Mouse (Mus musculus): ENCODE results near the gene Rfx1. TPM values are rescaled to one million over a fixed set of nuclear protein-coding genes. Genes with fewer than 3 reads are reported as not detected.
A peak's percentile ranks its signal among the peaks of the same experiment; 100 is the strongest.

The Rfx1 gene
- 29.8 and 30.7 TPM in 2 replicates for polyA plus RNA-seq (2012; rRNA removed)

DNA sequence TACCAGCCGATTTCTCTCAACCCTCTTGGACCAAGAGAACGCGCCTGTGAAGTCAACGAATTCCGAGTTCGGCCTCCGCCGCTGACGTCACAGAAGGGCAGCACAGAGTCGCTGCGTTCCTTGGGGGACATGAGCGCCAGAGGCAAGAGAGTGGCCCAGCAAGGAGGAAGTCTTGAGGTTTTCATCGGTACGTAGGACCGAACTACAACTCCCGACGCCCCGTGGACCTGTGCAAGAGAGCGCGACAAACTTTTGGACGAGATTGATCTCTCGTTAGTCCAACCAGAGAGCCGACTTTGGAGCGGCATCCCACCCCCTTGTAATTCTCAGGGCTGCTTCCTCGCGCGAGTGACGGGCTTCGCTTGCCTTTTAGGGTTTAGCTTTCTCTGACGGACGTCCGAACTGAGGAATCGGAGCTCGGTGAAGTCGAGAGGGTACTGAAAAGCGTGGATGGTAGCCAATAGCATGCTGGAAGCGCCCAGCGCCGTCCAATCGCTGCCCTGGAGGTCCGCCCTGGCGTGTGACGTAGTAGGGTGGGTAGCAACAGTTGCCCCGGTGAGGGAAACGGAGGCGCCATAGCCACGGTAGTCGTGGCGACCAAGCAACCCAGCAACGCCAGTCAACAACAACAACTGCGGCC, at the start of gene Rfx1:
Rfx1 (plus strand) TSS at position 544 of the 640 bp plus-strand sequence.
- peaks cover 7% of the 10 kb centered on the region for H3K4me1 ChIP-seq (ENCODE audit: control insufficient read depth, insufficient read depth, low read length)
- TF ChIP-seq POLR2A (IDR thresholded peaks at IDR 0.05; ENCODE audit: borderline replicate concordance, extremely low read depth, low read depth, low read length) = peak; percentile 92; the same call in 1 of the 2 replicates
- TF ChIP-seq CTCF (IDR thresholded peaks at IDR 0.05; ENCODE audit: insufficient read depth, low read length) = no peak
- DNase-seq = peak; percentile 99
- peak within 1 kb of the TSS; percentile 68 for H3K4me3 ChIP-seq (replicated peaks; ENCODE audit: extremely low read depth, low read depth, low read length)
- WGBS = under 1% methylated on average over 51 of the region's 51 CpGs

DNA sequence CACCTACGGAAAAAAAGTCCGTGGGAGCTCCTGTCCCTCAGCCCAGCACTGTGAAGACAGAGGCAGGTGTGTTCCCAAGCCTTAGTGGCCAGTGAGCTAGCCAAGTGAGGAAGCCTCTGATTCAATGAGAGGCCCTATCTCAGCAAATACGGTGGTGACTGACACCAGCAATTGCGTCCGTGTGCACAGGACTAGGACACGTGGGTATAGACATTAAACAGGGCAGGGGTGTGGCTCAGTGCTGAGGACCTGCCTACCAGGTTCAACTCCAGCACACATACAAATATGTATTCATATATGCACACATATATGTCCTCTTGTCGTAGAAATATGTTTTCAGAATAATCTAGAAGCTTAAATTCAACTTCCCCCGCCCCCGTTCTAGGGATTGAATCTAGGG, 46.9 kb upstream of the Rfx1 start:
- Histone ChIP-seq H3K4me1 (ENCODE audit: control insufficient read depth, insufficient read depth, low read length) (no peaks in the 10 kb centered on the region; the same call in none of the 2 replicates), H3K4me3 (replicated peaks; ENCODE audit: extremely low read depth, low read depth, low read length) (no peak overlapping the region)
- WGBS = 81% methylated on average over 9 of the region's 9 CpGs
- DNase-seq = no peak
- no peak for TF ChIP-seq CTCF (IDR thresholded peaks at IDR 0.05; ENCODE audit: insufficient read depth, low read length)
- no peak for TF ChIP-seq POLR2A (IDR thresholded peaks at IDR 0.05; ENCODE audit: borderline replicate concordance, extremely low read depth, low read depth, low read length)

DNA sequence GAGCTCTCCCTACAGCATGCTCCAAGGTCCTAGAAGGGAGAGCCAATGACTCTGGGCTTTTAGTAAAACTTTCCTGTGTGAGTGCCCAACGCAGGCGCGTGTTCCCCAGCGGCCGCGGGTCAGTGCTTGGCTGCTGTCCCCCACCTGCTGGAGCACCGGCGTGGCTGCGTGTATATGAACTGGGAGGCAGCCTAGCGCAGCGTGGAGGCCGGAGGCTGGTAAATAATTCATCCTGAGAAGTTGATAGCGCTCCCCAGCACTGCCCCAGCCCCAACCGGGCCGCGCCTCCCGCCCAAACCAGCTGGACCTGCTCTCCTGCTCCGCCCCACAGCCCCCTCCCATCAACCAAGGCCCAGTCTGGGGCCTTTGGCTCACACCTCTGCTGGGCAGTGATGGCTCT, 45.5 kb upstream of the Rfx1 start, which contains the start of gene Palm3:
Palm3 (plus strand) TSS at position 376 of the 400 bp plus-strand sequence.
- no peak for TF ChIP-seq CTCF (IDR thresholded peaks at IDR 0.05; ENCODE audit: insufficient read depth, low read length)
- no peak for TF ChIP-seq POLR2A (IDR thresholded peaks at IDR 0.05; ENCODE audit: borderline replicate concordance, extremely low read depth, low read depth, low read length)
- Histone ChIP-seq H3K4me1 (ENCODE audit: control insufficient read depth, insufficient read depth, low read length) (no peaks in the 10 kb centered on the region; the same call in none of the 2 replicates), H3K4me3 (replicated peaks; ENCODE audit: extremely low read depth, low read depth, low read length) (no peak within 1 kb of the TSS)
- DNase-seq = no peak
- 20% methylated on average over 18 of the region's 18 CpGs for WGBS

DNA sequence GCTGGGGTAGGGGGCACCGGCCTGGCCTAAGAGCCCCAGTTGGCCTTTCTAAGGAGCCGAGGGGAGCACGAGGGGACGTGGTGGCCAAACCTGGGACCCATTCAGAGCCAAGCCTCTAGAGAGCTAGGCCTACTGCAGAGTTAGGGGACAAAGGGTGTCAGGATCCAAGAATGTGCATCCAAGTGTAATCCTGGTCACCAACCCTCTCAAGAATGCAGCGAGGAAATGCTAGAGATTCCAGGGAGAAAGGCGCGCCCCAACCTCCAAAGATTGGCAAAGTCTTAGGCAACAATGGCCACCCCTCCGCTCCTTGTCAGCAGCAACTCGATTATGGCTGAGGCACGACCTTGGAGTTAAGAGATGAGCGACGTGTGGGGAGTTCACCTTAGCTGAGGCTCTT, 45.1 kb upstream of the Rfx1 start:
- no peaks in the 10 kb centered on the region; the same call in none of the 2 replicates for H3K4me1 ChIP-seq (ENCODE audit: control insufficient read depth, insufficient read depth, low read length)
- WGBS = 51% methylated on average over 12 of the region's 12 CpGs
- no peak for DNase-seq
- TF ChIP-seq CTCF (IDR thresholded peaks at IDR 0.05; ENCODE audit: insufficient read depth, low read length) = no peak
- TF ChIP-seq POLR2A (IDR thresholded peaks at IDR 0.05; ENCODE audit: borderline replicate concordance, extremely low read depth, low read depth, low read length) = no peak
- no peak overlapping the region for H3K4me3 ChIP-seq (replicated peaks; ENCODE audit: extremely low read depth, low read depth, low read length)

- Histone ChIP-seq H3K4me1 (ENCODE audit: control insufficient read depth, insufficient read depth, low read length) (no peaks in the 10 kb centered on the region; the same call in none of the 2 replicates), H3K4me3 (replicated peaks; ENCODE audit: extremely low read depth, low read depth, low read length) (no peak overlapping the region)
- WGBS = 10% methylated on average over 5 of the region's 5 CpGs
- DNase-seq = peak; percentile 71
- TF ChIP-seq CTCF (IDR thresholded peaks at IDR 0.05; ENCODE audit: insufficient read depth, low read length) (no peak), POLR2A (IDR thresholded peaks at IDR 0.05; ENCODE audit: borderline replicate concordance, extremely low read depth, low read depth, low read length) (no peak)
Observed at GRCm38 (mm10) chr8:84023085-84023484, 43.5 kb upstream of the Rfx1 start.

GRCm38 (mm10) chr8:84023631-84024030, 43.0 kb upstream of the Rfx1 start:
- Histone ChIP-seq H3K4me1 (ENCODE audit: control insufficient read depth, insufficient read depth, low read length) (no peaks in the 10 kb centered on the region; the same call in none of the 2 replicates), H3K4me3 (replicated peaks; ENCODE audit: extremely low read depth, low read depth, low read length) (no peak overlapping the region)
- 56% methylated on average over 1 of the region's 1 CpGs for WGBS
- TF ChIP-seq POLR2A (IDR thresholded peaks at IDR 0.05; ENCODE audit: borderline replicate concordance, extremely low read depth, low read depth, low read length) (no peak), CTCF (IDR thresholded peaks at IDR 0.05; ENCODE audit: insufficient read depth, low read length) (no peak)
- no peak for DNase-seq

DNA sequence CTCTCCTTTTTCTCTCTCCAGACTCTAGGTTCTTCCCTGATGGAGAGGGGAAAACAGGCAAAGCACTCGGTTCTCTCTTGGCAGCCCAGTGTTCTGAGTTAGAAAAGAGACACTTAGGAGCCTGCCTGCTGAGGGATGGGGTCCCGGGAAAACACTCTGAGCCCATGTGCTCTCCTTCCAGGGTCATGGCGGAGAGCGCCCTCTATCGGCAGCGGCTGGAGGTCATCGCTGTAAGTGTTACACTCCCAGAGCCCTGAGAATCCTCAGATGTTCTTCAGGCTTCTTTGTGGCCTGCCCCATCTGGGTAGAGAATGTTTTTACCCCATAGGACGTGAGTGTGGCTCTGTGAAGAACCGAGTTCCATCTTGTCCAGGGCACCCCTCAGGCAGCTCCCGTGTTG, 42.5 kb upstream of the Rfx1 start:
- DNase-seq = peak; percentile 58
- H3K4me3 ChIP-seq (replicated peaks; ENCODE audit: extremely low read depth, low read depth, low read length) = no peak overlapping the region
- no peaks in the 10 kb centered on the region; the same call in none of the 2 replicates for H3K4me1 ChIP-seq (ENCODE audit: control insufficient read depth, insufficient read depth, low read length)
- 23% methylated on average over 10 of the region's 10 CpGs for WGBS
- TF ChIP-seq CTCF (IDR thresholded peaks at IDR 0.05; ENCODE audit: insufficient read depth, low read length) = peak; percentile 68
- TF ChIP-seq POLR2A (IDR thresholded peaks at IDR 0.05; ENCODE audit: borderline replicate concordance, extremely low read depth, low read depth, low read length) = no peak

DNA sequence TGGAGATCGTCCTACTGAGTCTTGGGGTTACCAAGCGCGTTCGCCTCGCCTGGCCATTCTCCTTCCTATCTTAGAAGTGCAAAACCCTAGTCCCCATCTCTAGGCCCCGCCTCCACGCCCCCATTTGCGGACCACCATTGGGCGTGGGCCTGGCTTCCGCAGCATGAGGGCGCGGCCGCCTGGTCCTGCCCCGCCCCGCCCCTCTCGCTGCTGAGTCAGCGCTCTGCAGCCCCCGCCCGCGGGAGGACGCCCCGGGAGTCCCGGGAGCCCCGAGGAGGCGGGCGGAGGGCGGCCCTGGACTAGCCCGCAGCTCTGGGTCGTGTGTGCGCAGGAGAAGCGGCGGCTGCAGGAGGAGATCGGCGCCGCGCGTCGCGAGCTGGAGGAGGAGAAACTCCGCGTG, 40.8 kb upstream of the Rfx1 start:
- no peak for TF ChIP-seq POLR2A (IDR thresholded peaks at IDR 0.05; ENCODE audit: borderline replicate concordance, extremely low read depth, low read depth, low read length)
- Histone ChIP-seq H3K4me1 (ENCODE audit: control insufficient read depth, insufficient read depth, low read length) (no peaks in the 10 kb centered on the region; the same call in none of the 2 replicates), H3K4me3 (replicated peaks; ENCODE audit: extremely low read depth, low read depth, low read length) (no peak overlapping the region)
- no peak for DNase-seq
- 3% methylated on average over 41 of the region's 41 CpGs for WGBS

- DNase-seq = no peak
- no peak for TF ChIP-seq POLR2A (IDR thresholded peaks at IDR 0.05; ENCODE audit: borderline replicate concordance, extremely low read depth, low read depth, low read length)
- TF ChIP-seq CTCF (IDR thresholded peaks at IDR 0.05; ENCODE audit: insufficient read depth, low read length) = no peak
- whole genome bisulfite sequencing = 13% methylated on average over 10 of the region's 10 CpGs
- no peaks in the 10 kb centered on the region; the same call in 1 of the 2 replicates for H3K4me1 ChIP-seq (ENCODE audit: control insufficient read depth, insufficient read depth, low read length)
- no peak overlapping the region for H3K4me3 ChIP-seq (replicated peaks; ENCODE audit: extremely low read depth, low read depth, low read length)
Observed at GRCm38 (mm10) chr8:84027449-84027848, 39.2 kb upstream of the Rfx1 start.

DNA sequence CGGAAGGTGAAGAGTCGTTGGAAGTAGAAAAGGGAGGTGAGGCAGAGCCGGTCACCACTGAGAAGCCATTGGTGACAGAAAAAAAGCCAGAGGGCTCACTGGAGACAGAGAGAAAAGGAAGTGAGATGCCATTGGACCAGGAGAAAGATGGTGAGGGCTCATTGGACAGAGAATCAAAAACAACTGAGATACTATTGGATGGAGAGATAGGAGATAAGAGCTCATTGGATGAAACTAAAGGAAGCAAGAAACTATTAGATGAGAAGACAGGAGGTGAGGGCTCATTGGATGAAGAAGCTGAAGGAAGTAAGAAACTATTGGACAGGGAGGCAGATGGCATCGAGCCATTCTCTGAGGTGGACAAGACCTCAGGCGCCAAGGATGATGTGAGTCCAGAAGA, 37.4 kb upstream of the Rfx1 start:
- Histone ChIP-seq H3K4me3 (replicated peaks; ENCODE audit: extremely low read depth, low read depth, low read length) (no peak overlapping the region), H3K4me1 (ENCODE audit: control insufficient read depth, insufficient read depth, low read length) (no peaks in the 10 kb centered on the region)
- no peak for TF ChIP-seq POLR2A (IDR thresholded peaks at IDR 0.05; ENCODE audit: borderline replicate concordance, extremely low read depth, low read depth, low read length)
- WGBS = 81% methylated on average over 5 of the region's 5 CpGs
- no peak for DNase-seq
